Mouse (Mus musculus) megakaryocyte-erythroid progenitor cell, adult 5-6 weeks (primary cell): ENCODE data around the gene Slamf9. TPM values are rescaled to one million over a fixed set of nuclear protein-coding genes. Genes with fewer than 3 reads are reported as not detected.

ENCODE experiments used
- total RNA-seq, 2 experiments: library from RNA; stranded (forward) in 1 of 2; stranded (reverse) in 1 of 2; fragments of 200-1000, 215-1000 nt in 1 of 2; fragments of >200 nt in 1 of 2; fragmentation: Nextera tagmentation in 1 of 2; gene quantifications; 2 replicates each; pipeline ENCODE4 v1.2.3; 2014 to 2017

Slamf9 gene
- total RNA-seq, 2 experiments from 2014 or later = not detected

Other genes starting within 250 kb of the Slamf9 start
- not detected in 2 replicates for gene Atp1a4, start 216.9 kb upstream of the Slamf9 start, total RNA-seq (2014; fragmentation: Nextera tagmentation)
- not detected in 2 replicates for gene Atp1a4, start 216.9 kb upstream of the Slamf9 start, total RNA-seq (2017)
- gene Igsf8, start 213.7 kb upstream of the Slamf9 start, total RNA-seq (2014; fragmentation: Nextera tagmentation) = 9.3 and 23.6 TPM in 2 replicates
- 9.7 and 16.4 TPM in 2 replicates for gene Igsf8, start 213.7 kb upstream of the Slamf9 start, total RNA-seq (2017)
- gene Atp1a2, start 177.3 kb upstream of the Slamf9 start, total RNA-seq (2014; fragmentation: Nextera tagmentation) = not detected in 2 replicates
- not detected in 2 replicates for gene Atp1a2, start 177.3 kb upstream of the Slamf9 start, total RNA-seq (2017)
- gene Kcnj9, start 146.0 kb upstream of the Slamf9 start, total RNA-seq (2014; fragmentation: Nextera tagmentation) = not detected in 2 replicates
- gene Kcnj9, start 146.0 kb upstream of the Slamf9 start, total RNA-seq (2017) = not detected in 2 replicates
- gene Kcnj10, start 134.1 kb upstream of the Slamf9 start, total RNA-seq (2014; fragmentation: Nextera tagmentation) = not detected in 2 replicates
- 0.15 and 0.75 TPM in 2 replicates for gene Kcnj10, start 134.1 kb upstream of the Slamf9 start, total RNA-seq (2017)
- gene Pigm, start 98.8 kb upstream of the Slamf9 start, total RNA-seq (2014; fragmentation: Nextera tagmentation) = 12.9 and 18.2 TPM in 2 replicates
- 16.4 and 16.8 TPM in 2 replicates for gene Pigm, start 98.8 kb upstream of the Slamf9 start, total RNA-seq (2017)
- not detected in 2 replicates for gene Igsf9, start 6.4 kb downstream of the Slamf9 start, total RNA-seq (2014; fragmentation: Nextera tagmentation)
- 0.09 TPM in 1 of 2 replicates, not detected in the other for gene Igsf9, start 6.4 kb downstream of the Slamf9 start, total RNA-seq (2017)
- gene Tagln2, start 24.7 kb downstream of the Slamf9 start, total RNA-seq (2014; fragmentation: Nextera tagmentation) = 244 and 269 TPM in 2 replicates
- gene Tagln2, start 24.7 kb downstream of the Slamf9 start, total RNA-seq (2017) = 147 and 171 TPM in 2 replicates
- gene Cfap45, start 45.4 kb downstream of the Slamf9 start, total RNA-seq (2014; fragmentation: Nextera tagmentation) = not detected in 2 replicates
- 0.75 TPM in 1 of 2 replicates, not detected in the other for gene Cfap45, start 45.4 kb downstream of the Slamf9 start, total RNA-seq (2017)
- gene Vsig8, start 80.6 kb downstream of the Slamf9 start, total RNA-seq (2014; fragmentation: Nextera tagmentation) = not detected in 2 replicates
- not detected in 2 replicates for gene Vsig8, start 80.6 kb downstream of the Slamf9 start, total RNA-seq (2017)
- not detected in 2 replicates for gene Slamf8, start 115.2 kb downstream of the Slamf9 start, total RNA-seq (2014; fragmentation: Nextera tagmentation)
- gene Slamf8, start 115.2 kb downstream of the Slamf9 start, total RNA-seq (2017) = not detected in 2 replicates
- gene Fcrl6, start 127.2 kb downstream of the Slamf9 start, total RNA-seq (2014; fragmentation: Nextera tagmentation) = not detected in 2 replicates
- gene Fcrl6, start 127.2 kb downstream of the Slamf9 start, total RNA-seq (2017) = not detected in 2 replicates
- gene Dusp23, start 157.6 kb downstream of the Slamf9 start, total RNA-seq (2014; fragmentation: Nextera tagmentation) = 2.7 and 8.0 TPM in 2 replicates
- 0.76 and 1.6 TPM in 2 replicates for gene Dusp23, start 157.6 kb downstream of the Slamf9 start, total RNA-seq (2017)
- gene Crp, start 222.7 kb downstream of the Slamf9 start, total RNA-seq (2014; fragmentation: Nextera tagmentation) = not detected in 2 replicates
- gene Crp, start 222.7 kb downstream of the Slamf9 start, total RNA-seq (2017) = not detected in 2 replicates